Mouse (Mus musculus) colon, adult 2 months (tissue): ENCODE data around the gene Pofut2. TPM values are rescaled to one million over a fixed set of nuclear protein-coding genes. Genes with fewer than 3 reads are reported as not detected.

ENCODE experiments used
- polyA plus RNA-seq: library from polyadenylated mRNA; depleted of rRNA; stranded (reverse); fragments of >200 nt; gene quantifications from 2 replicates; pipeline ENCODE4 v1.2.3, GENCODE M21; 2012; rRNA removed

Pofut2 gene
- 67.9 and 72.3 TPM in 2 replicates for polyA plus RNA-seq

DNA sequence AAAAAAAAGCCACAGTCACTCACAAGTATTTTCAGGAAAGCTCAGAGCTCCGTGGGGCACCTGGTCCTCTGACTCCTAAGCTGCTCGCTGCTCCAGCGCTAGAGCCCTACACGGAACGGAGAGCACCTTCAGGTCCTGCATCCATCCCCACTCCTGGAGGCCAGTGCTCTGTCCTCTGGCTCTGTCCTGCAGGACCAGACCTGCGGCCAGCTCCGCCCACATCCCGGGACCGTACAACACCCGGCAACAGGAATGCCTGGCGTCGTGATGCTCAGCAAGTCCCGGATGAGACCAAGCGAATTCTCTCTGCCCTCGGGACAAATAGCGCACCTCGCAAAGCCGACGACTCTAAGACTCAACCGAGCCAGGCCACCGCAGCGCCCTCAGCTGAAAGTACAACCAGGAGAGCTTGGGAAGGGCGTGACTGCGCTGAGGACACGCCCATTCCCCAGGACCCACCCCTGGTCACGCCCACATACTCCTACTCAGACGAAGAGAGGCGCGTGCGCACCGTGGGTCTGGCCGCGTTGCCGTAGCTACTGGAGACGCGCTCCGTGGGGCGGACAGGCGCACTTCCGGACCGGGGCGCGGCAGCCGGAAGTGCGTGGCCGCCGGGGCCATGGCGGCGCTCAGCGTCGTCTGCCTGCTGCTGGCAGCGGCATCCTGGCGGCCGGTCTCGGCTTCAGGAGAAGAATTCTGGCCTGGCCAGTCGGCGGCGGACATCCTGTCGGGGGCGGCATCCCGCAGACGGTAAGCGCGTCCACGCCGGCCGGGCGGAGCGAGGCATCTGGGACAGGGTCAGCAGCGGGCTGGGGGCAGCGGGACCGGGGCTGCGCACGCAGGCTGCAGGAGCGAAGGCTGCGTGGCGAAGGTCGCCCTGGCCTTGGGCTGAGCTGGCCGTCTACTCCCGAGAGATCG, at the start of gene Pofut2:
Pofut2 (plus strand) TSS at position 515 of the 918 bp plus-strand sequence.

Other genes with a start within 250 kb of the Pofut2 start
- 41.3 and 47.5 TPM in 2 replicates for gene Slc19a1, start 227.0 kb upstream of the Pofut2 start, polyA plus RNA-seq
- gene Col18a1, start 92.7 kb upstream of the Pofut2 start, polyA plus RNA-seq: 48.7 and 51.5 TPM in 2 replicates
- 2.8 and 3.5 TPM in 2 replicates for gene Adarb1, start 159.1 kb downstream of the Pofut2 start, polyA plus RNA-seq